Mouse (Mus musculus): ENCODE results near the gene Gns.

DNA sequence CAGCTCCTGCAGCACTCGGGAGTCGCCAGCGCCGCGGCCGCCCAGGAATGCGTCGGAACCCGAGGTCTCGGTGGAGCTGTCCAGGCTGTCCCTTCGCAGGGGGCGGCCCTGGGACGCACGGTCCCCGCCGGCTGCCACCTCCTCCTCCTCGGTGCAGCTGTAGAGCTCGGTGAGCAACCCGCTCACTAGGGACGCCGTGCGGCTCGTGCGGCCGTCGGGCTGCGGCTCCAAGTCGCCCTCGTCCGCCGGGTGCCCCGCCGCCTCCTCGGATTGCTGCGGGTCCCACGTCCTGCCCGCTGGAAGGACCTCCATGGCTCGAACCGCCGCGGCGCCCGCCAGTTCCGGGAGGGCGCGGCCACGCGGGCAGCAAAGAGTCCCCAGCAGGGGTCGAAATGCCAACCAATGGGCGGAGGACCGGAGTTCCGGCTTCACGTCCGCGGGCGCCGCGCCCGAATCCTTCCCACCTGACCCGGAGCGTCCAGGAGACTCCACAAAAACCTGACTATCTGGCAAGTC lies 13.8 kb upstream of the Gns start, which contains the start of gene Tbc1d30:
- TF ChIP-seq CTCF (IDR thresholded peaks at IDR 0.05; ENCODE audit: insufficient read depth, low read depth, low read length) (no peak), POLR2A (IDR thresholded peaks at IDR 0.05; ENCODE audit: insufficient read depth, low read depth, low read length) (no peak)
